Mouse (Mus musculus) bone marrow, adult 2 months (tissue): ENCODE data around the gene Pde4a.

Source experiments
- CTCF ChIP-seq: fragments of 200-500 bp; IDR thresholded peaks from 2 replicates; pipeline ENCODE4 v1.5.1; 2011; ENCODE audit warnings: low read length, control low read depth; ENCODE audit not compliant: control insufficient read depth, insufficient read depth
- POLR2A ChIP-seq: fragments of 200-500 bp; IDR thresholded peaks from 2 replicates; pipeline ENCODE4 v1.6.1; 2011; ENCODE audit warnings: low read depth, mild to moderate bottlenecking, control low read depth, low read length, borderline replicate concordance; ENCODE audit not compliant: control insufficient read depth

- TF ChIP-seq POLR2A (no peak), CTCF (0 out of 2 replicates have a peak, but pooled peaks have one; percentile 10)
Observed at GRCm38 (mm10) chr9:21132102-21132775, 33.3 kb upstream of the Pde4a start.
